Mouse (Mus musculus): Measurements from ENCODE around the gene Aig1. TPM values are rescaled to one million over a fixed set of nuclear protein-coding genes. Genes with fewer than 3 reads are reported as not detected.

Gene Aig1
- polyA plus RNA-seq, 1 experiment from 2014 or later: 36.1 TPM

DNA sequence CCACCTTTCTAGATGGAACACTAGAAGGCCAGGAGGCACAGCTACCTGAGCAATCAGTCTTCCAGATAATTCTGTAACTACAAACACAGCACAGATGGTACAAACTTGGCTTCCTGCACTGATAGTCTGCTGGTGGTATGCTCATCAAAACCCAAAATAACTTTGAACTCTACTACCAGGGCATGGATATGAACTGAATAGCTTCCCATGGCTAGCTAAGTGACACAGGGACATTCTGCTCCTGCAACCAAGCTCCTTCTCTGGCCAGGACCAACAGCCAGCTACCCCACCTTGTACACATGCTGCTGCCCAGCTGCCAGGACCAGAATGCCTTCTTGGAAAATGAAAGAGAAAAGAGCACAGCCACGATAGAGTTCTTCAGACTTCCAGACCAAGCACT, 60.5 kb downstream of the Aig1 start:
- H3K9ac ChIP-seq (ENCODE audit: low read depth, low read length): no peak overlapping the region
- no peak overlapping the region for H3K27ac ChIP-seq (replicated peaks; ENCODE audit: low read depth, low read length)
- WGBS: 80% methylated on average over 1 of the region's 1 CpGs
- no peaks in the 10 kb centered on the region for H3K27me3 ChIP-seq (replicated peaks; ENCODE audit: control insufficient read depth, insufficient read depth, low read length)
- no peak overlapping the region for H3K4me3 ChIP-seq (ENCODE audit: low read depth, low read length)
- no peak for DNase-seq (ENCODE audit: low spot score)
- no peaks in the 10 kb centered on the region for H3K9me3 ChIP-seq (ENCODE audit: control insufficient read depth, low read length)
- no peaks in the 10 kb centered on the region for H3K36me3 ChIP-seq (ENCODE audit: control insufficient read depth, insufficient read depth, low read length)
- H3K4me1 ChIP-seq (ENCODE audit: control insufficient read depth, insufficient read depth, low read length): no peaks in the 10 kb centered on the region
- H3K4me2 ChIP-seq (ENCODE audit: low read depth, low read length): no peak overlapping the region
- ATAC-seq (ENCODE audit: low read depth): no peak

GRCm38 (mm10) chr10:13806806-13807205, 62.0 kb downstream of the Aig1 start:
- Histone ChIP-seq H3K27me3 (replicated peaks; ENCODE audit: control insufficient read depth, insufficient read depth, low read length) (no peaks in the 10 kb centered on the region), H3K4me2 (ENCODE audit: low read depth, low read length) (no peak overlapping the region), H3K36me3 (ENCODE audit: control insufficient read depth, insufficient read depth, low read length) (no peaks in the 10 kb centered on the region), H3K4me3 (ENCODE audit: low read depth, low read length) (no peak overlapping the region), H3K27ac (replicated peaks; ENCODE audit: low read depth, low read length) (no peak overlapping the region), H3K9me3 (ENCODE audit: control insufficient read depth, low read length) (no peaks in the 10 kb centered on the region), H3K9ac (ENCODE audit: low read depth, low read length) (no peak overlapping the region), H3K4me1 (ENCODE audit: control insufficient read depth, insufficient read depth, low read length) (no peaks in the 10 kb centered on the region)
- no peak for ATAC-seq (ENCODE audit: low read depth)
- DNase-seq (ENCODE audit: low spot score): no peak

DNA sequence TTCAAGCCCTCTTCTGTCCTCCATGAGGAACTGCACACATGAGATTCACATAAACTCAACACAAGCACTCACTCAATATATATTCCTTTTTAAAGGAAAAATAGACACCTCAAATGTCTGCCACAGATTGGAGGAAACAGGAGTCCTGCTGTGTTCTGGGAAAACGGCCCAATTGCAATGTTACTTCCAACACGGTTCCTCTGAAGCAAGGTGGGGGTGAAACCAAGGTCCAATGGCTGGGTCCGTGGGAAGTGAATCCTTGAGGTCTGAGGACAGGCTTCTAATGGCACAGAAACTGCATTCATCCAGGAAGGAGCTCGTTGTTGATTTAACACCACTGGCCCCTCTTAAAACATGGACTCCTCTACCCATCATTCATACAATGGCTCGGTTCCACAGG, 67.5 kb downstream of the Aig1 start:
- Histone ChIP-seq H3K27me3 (replicated peaks; ENCODE audit: control insufficient read depth, insufficient read depth, low read length) (no peaks in the 10 kb centered on the region), H3K4me1 (ENCODE audit: control insufficient read depth, insufficient read depth, low read length) (no peaks in the 10 kb centered on the region), H3K9ac (ENCODE audit: low read depth, low read length) (no peak overlapping the region), H3K9me3 (ENCODE audit: control insufficient read depth, low read length) (no peaks in the 10 kb centered on the region; the same call in none of the 2 replicates), H3K4me2 (ENCODE audit: low read depth, low read length) (no peak overlapping the region), H3K27ac (replicated peaks; ENCODE audit: low read depth, low read length) (no peak overlapping the region), H3K4me3 (ENCODE audit: low read depth, low read length) (no peak overlapping the region), H3K36me3 (ENCODE audit: control insufficient read depth, insufficient read depth, low read length) (peaks cover 6% of the 10 kb centered on the region; the same call in 1 of the 2 replicates)
- DNase-seq (ENCODE audit: low spot score) (no peak), ATAC-seq (ENCODE audit: low read depth) (no peak)
- WGBS: 89% methylated on average over 5 of the region's 5 CpGs

DNA sequence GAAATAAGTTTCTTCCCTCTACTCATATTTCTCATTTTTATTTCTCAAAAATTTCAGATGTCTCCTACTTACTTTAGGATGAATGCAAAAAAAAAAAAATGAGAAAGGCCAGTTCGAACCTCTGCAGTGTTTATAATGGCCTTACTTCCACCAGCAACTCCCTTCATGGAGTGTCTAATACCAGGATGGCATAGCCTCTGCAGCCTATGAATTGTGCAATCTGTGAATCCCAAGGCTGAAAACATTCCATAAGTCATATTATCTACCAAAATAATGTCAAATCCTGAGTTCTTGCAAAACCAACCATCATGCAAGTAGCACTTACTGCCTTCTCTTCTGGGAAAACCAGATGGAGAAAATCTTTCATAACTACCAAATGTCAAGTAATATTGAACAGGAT, 75.3 kb downstream of the Aig1 start:
- Histone ChIP-seq H3K27me3 (replicated peaks; ENCODE audit: control insufficient read depth, insufficient read depth, low read length) (no peaks in the 10 kb centered on the region), H3K4me3 (ENCODE audit: low read depth, low read length) (no peak overlapping the region), H3K4me2 (ENCODE audit: low read depth, low read length) (no peak overlapping the region), H3K9me3 (ENCODE audit: control insufficient read depth, low read length) (no peaks in the 10 kb centered on the region), H3K9ac (ENCODE audit: low read depth, low read length) (no peak overlapping the region), H3K27ac (replicated peaks; ENCODE audit: low read depth, low read length) (no peak overlapping the region), H3K36me3 (ENCODE audit: control insufficient read depth, insufficient read depth, low read length) (no peaks in the 10 kb centered on the region), H3K4me1 (ENCODE audit: control insufficient read depth, insufficient read depth, low read length) (no peaks in the 10 kb centered on the region)
- ATAC-seq (ENCODE audit: low read depth): no peak
- DNase-seq (ENCODE audit: low spot score): no peak
- WGBS: 86% methylated on average over 1 of the region's 1 CpGs

DNA sequence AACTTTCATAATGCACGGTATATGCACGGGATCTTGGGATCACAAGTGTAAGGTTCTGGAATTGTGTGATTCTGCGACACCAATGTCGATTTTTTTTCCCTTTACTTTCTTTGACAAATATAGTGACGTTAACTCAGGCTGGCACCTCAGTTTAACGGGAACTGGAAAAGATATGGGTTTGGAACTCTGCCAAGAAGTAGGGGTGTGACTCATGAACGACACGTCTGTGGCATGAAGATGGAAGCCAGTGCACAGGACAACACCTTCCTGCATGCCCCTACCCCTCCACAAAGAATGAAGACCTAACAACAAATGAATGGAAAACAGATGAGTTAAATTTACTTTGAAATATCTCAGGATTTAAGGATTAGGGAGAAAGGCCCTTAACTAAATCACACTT, 76.0 kb downstream of the Aig1 start:
- Histone ChIP-seq H3K36me3 (ENCODE audit: control insufficient read depth, insufficient read depth, low read length) (no peaks in the 10 kb centered on the region), H3K9me3 (ENCODE audit: control insufficient read depth, low read length) (no peaks in the 10 kb centered on the region), H3K9ac (ENCODE audit: low read depth, low read length) (no peak overlapping the region), H3K4me1 (ENCODE audit: control insufficient read depth, insufficient read depth, low read length) (peaks cover 1% of the 10 kb centered on the region), H3K4me3 (ENCODE audit: low read depth, low read length) (no peak overlapping the region), H3K27me3 (replicated peaks; ENCODE audit: control insufficient read depth, insufficient read depth, low read length) (no peaks in the 10 kb centered on the region), H3K27ac (replicated peaks; ENCODE audit: low read depth, low read length) (no peak overlapping the region), H3K4me2 (ENCODE audit: low read depth, low read length) (no peak overlapping the region)
- ATAC-seq (ENCODE audit: low read depth) (no peak), DNase-seq (ENCODE audit: low spot score) (no peak)
- 72% methylated on average over 8 of the region's 8 CpGs for WGBS

GRCm38 (mm10) chr10:13789604-13790003, 79.2 kb downstream of the Aig1 start:
- Histone ChIP-seq H3K27me3 (replicated peaks; ENCODE audit: control insufficient read depth, insufficient read depth, low read length) (no peaks in the 10 kb centered on the region), H3K9me3 (ENCODE audit: control insufficient read depth, low read length) (no peaks in the 10 kb centered on the region), H3K36me3 (ENCODE audit: control insufficient read depth, insufficient read depth, low read length) (no peaks in the 10 kb centered on the region), H3K27ac (replicated peaks; ENCODE audit: low read depth, low read length) (no peak overlapping the region), H3K4me1 (ENCODE audit: control insufficient read depth, insufficient read depth, low read length) (peaks cover 7% of the 10 kb centered on the region), H3K4me3 (ENCODE audit: low read depth, low read length) (no peak overlapping the region), H3K9ac (ENCODE audit: low read depth, low read length) (no peak overlapping the region), H3K4me2 (ENCODE audit: low read depth, low read length) (no peak overlapping the region)
- 94% methylated on average over 1 of the region's 1 CpGs for WGBS
- DNase-seq (ENCODE audit: low spot score): no peak
- no peak for ATAC-seq (ENCODE audit: low read depth)

DNA sequence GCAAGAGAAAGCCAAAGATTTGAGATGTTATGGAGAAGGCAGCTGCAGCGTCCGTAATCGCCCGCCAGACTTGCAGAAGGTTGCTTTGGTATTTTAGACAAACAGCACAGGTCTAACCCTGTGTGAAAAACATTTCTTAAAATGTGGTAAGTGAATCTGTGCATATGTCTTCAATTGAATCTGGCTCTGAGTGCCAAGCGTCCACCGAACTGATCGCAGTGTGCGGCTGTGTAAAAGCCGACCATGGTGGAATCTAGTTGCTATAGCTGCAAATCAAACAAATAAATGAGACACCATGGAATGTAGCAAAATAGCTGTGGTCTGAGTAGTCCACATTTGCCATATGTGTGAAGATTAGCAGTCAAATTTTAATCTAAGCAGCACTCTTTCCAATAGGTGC, 80.7 kb downstream of the Aig1 start:
- ATAC-seq (ENCODE audit: low read depth) (peak; percentile 76; the same call in 1 of the 2 replicates), DNase-seq (ENCODE audit: low spot score) (peak; percentile 75)
- WGBS: 57% methylated on average over 9 of the region's 9 CpGs
- H3K9me3 ChIP-seq (ENCODE audit: control insufficient read depth, low read length): no peaks in the 10 kb centered on the region
- H3K27ac ChIP-seq (replicated peaks; ENCODE audit: low read depth, low read length): peak overlapping the region; percentile 74; the same call in 1 of the 2 replicates
- H3K4me1 ChIP-seq (ENCODE audit: control insufficient read depth, insufficient read depth, low read length): peaks cover 7% of the 10 kb centered on the region
- no peak overlapping the region for H3K9ac ChIP-seq (ENCODE audit: low read depth, low read length)
- no peaks in the 10 kb centered on the region for H3K36me3 ChIP-seq (ENCODE audit: control insufficient read depth, insufficient read depth, low read length)
- H3K4me3 ChIP-seq (ENCODE audit: low read depth, low read length): no peak overlapping the region
- no peak overlapping the region for H3K4me2 ChIP-seq (ENCODE audit: low read depth, low read length)
- no peaks in the 10 kb centered on the region for H3K27me3 ChIP-seq (replicated peaks; ENCODE audit: control insufficient read depth, insufficient read depth, low read length)

GRCm38 (mm10) chr10:13782774-13783173, 86.0 kb downstream of the Aig1 start:
- ATAC-seq (ENCODE audit: low read depth): no peak
- Histone ChIP-seq H3K27ac (replicated peaks; ENCODE audit: low read depth, low read length) (no peak overlapping the region), H3K4me1 (ENCODE audit: control insufficient read depth, insufficient read depth, low read length) (peaks cover 6% of the 10 kb centered on the region), H3K4me3 (ENCODE audit: low read depth, low read length) (no peak overlapping the region), H3K36me3 (ENCODE audit: control insufficient read depth, insufficient read depth, low read length) (no peaks in the 10 kb centered on the region), H3K9ac (ENCODE audit: low read depth, low read length) (no peak overlapping the region), H3K27me3 (replicated peaks; ENCODE audit: control insufficient read depth, insufficient read depth, low read length) (no peaks in the 10 kb centered on the region), H3K9me3 (ENCODE audit: control insufficient read depth, low read length) (no peaks in the 10 kb centered on the region), H3K4me2 (ENCODE audit: low read depth, low read length) (no peak overlapping the region)
- WGBS: 68% methylated on average over 5 of the region's 5 CpGs
- DNase-seq (ENCODE audit: low spot score): peak; percentile 68

DNA sequence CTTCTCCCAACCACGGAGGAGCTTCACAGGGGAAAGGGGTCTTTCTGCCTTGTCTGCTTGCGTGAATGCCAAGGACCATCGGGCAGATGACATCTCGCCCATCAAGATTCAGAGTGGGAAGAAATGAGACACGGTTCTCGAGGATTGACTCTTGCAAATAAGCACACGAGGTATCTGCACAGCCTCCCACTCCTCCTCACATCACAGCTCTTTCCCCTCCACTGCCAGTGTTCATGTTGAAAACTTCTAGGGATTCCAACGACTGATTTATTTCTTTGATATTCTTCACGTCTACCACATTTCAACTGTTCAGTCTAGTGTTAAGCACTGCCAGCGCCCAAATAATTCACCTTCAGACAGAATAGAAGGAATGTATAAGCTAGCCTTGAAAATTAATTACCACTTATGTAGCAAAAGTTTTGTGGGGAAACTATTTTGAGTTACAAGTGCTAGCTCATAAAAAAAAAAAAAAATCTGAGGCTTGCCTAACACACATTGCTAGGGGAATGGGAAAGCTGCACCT, 86.5 kb downstream of the Aig1 start:
- H3K36me3 ChIP-seq (ENCODE audit: control insufficient read depth, insufficient read depth, low read length): no peaks in the 10 kb centered on the region

More for the DNA sequence above, 86.5 kb downstream of the Aig1 start:
- Histone ChIP-seq H3K4me1 (ENCODE audit: control insufficient read depth, insufficient read depth, low read length) (0 out of 2 replicates have a peak, but pooled peaks cover under 1% of the 10 kb centered on the region), H3K9ac (ENCODE audit: low read depth, low read length) (no peak overlapping the region), H3K4me2 (ENCODE audit: low read depth, low read length) (no peak overlapping the region), H3K9me3 (ENCODE audit: control insufficient read depth, low read length) (no peaks in the 10 kb centered on the region), H3K27ac (replicated peaks; ENCODE audit: low read depth, low read length) (no peak overlapping the region), H3K4me3 (ENCODE audit: low read depth, low read length) (no peak overlapping the region), H3K27me3 (replicated peaks; ENCODE audit: control insufficient read depth, insufficient read depth, low read length) (no peaks in the 10 kb centered on the region)
- 82% methylated on average over 10 of the region's 10 CpGs for WGBS
- ATAC-seq (ENCODE audit: low read depth) (no peak), DNase-seq (ENCODE audit: low spot score) (no peak)
